Mouse (Mus musculus): ENCODE measurements around the gene Csrp2.

Csrp2 gene

GRCm38 (mm10) chr10:110971044-110971443 is 51.5 kb downstream of the Csrp2 start:
- no peak for DNase-seq (ENCODE audit: low spot score in 2 of 2)

- no peak for DNase-seq (ENCODE audit: low spot score in 2 of 2)
These were observed 51.9 kb downstream of the Csrp2 start for GRCm38 (mm10) chr10:110971483-110971882.

GRCm38 (mm10) chr10:110971998-110972397 is 52.4 kb downstream of the Csrp2 start:
- DNase-seq (ENCODE audit: low spot score in 2 of 2): no peak

GRCm38 (mm10) chr10:110974463-110974862 is 54.9 kb downstream of the Csrp2 start:
- no peak for DNase-seq (ENCODE audit: low spot score in 2 of 2)

- no peak for DNase-seq (ENCODE audit: low spot score in 2 of 2)
These were observed 55.3 kb downstream of the Csrp2 start for GRCm38 (mm10) chr10:110974885-110975284.

- no peak for DNase-seq (ENCODE audit: low spot score in 2 of 2)
These were observed 56.5 kb downstream of the Csrp2 start for GRCm38 (mm10) chr10:110976046-110976445.

GRCm38 (mm10) chr10:110977379-110977778 is 57.8 kb downstream of the Csrp2 start:
- DNase-seq (ENCODE audit: low spot score in 2 of 2): no peak

- DNase-seq (ENCODE audit: low spot score in 2 of 2): no peak
These were observed 59.8 kb downstream of the Csrp2 start for GRCm38 (mm10) chr10:110979431-110979830.

- DNase-seq (ENCODE audit: low spot score in 2 of 2): no peak
These were observed 60.9 kb downstream of the Csrp2 start for GRCm38 (mm10) chr10:110980441-110980840.

GRCm38 (mm10) chr10:110982771-110983170 is 63.2 kb downstream of the Csrp2 start:
- DNase-seq (ENCODE audit: low spot score in 2 of 2): no peak

GRCm38 (mm10) chr10:110986682-110987081 is 67.1 kb downstream of the Csrp2 start:
- DNase-seq (ENCODE audit: low spot score in 2 of 2): no peak
